Mouse (Mus musculus): ENCODE measurements at regions not wholly inside any gene's neighbourhood (a gene's known extent, or its start where the extent isn't known, plus 50 kb on each side); places are given as distances from the start of the nearest gene placed in this dataset.

DNA sequence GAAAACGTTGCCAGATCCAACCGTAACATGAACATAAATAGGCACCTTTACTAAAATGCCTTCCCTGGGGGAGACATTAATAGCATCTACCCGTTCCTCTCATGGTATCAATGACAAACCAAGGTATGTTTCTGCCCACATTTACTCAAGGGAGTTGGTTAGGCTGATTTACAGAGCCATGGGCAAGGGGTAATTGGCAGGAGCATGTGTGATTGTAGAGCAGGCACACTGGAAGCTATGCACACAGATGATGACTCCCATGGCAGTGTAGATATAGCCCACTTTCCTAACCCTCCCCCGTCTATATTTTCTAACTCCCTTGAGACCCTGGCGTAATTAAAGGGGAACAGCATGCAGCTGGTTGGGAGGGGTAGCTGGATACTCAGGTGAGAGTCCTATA lies 183.6 kb upstream of the Mki67 start:
- H3K4me1 ChIP-seq, result peaks cover 21% of the 10 kb centered on the region
- H3K27me3 ChIP-seq, result no peaks in the 10 kb centered on the region
- no peak overlapping the region for H3K4me3 ChIP-seq (replicated peaks)
- no peak for ATAC-seq (replicated peaks; ENCODE audit: low FRiP score)
- H3K27ac ChIP-seq, result no peak overlapping the region
- H3K4me2 ChIP-seq, result no peak overlapping the region
- no peaks in the 10 kb centered on the region for H3K36me3 ChIP-seq
- no peaks in the 10 kb centered on the region for H3K9me3 ChIP-seq (replicated peaks)
- H3K9ac ChIP-seq, result no peak overlapping the region
- WGBS, result 83% methylated on average over 5 of the region's 5 CpGs

DNA sequence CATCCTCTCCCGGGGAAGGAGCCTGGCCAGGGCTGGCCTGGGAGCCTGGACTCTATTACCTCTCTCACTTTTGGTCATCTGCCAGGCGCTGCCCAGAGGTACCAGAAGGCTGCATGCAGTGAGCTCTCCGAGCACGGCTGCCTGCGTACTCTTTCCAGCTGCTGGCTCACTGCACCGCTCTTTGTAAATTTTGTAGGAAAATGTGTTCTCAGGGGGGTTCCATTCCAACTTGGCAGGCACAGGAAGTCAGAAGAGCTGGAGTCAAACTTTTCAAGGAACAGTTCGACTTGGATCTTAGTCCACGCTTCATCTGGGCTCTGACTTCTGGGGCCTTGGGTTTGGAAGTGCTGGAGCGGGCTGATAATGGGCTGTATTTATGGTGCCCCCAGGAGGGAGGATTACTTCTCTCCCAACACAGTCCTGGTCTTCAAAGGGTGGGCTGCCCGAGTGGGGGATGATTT lies 184.7 kb upstream of the Mki67 start:
- ATAC-seq (replicated peaks; ENCODE audit: low FRiP score), result peak; percentile 69; the same call in 1 of the 2 replicates
- Histone ChIP-seq H3K36me3 (no peaks in the 10 kb centered on the region), H3K9me3 (replicated peaks) (no peaks in the 10 kb centered on the region), H3K27me3 (no peaks in the 10 kb centered on the region), H3K4me3 (replicated peaks) (no peak overlapping the region), H3K9ac (no peak overlapping the region), H3K4me1 (peaks cover 21% of the 10 kb centered on the region), H3K4me2 (no peak overlapping the region), H3K27ac (0 out of 2 replicates have a peak overlapping the region, but pooled peaks have one; percentile 20)
- 15% methylated on average over 10 of the region's 10 CpGs for WGBS

DNA sequence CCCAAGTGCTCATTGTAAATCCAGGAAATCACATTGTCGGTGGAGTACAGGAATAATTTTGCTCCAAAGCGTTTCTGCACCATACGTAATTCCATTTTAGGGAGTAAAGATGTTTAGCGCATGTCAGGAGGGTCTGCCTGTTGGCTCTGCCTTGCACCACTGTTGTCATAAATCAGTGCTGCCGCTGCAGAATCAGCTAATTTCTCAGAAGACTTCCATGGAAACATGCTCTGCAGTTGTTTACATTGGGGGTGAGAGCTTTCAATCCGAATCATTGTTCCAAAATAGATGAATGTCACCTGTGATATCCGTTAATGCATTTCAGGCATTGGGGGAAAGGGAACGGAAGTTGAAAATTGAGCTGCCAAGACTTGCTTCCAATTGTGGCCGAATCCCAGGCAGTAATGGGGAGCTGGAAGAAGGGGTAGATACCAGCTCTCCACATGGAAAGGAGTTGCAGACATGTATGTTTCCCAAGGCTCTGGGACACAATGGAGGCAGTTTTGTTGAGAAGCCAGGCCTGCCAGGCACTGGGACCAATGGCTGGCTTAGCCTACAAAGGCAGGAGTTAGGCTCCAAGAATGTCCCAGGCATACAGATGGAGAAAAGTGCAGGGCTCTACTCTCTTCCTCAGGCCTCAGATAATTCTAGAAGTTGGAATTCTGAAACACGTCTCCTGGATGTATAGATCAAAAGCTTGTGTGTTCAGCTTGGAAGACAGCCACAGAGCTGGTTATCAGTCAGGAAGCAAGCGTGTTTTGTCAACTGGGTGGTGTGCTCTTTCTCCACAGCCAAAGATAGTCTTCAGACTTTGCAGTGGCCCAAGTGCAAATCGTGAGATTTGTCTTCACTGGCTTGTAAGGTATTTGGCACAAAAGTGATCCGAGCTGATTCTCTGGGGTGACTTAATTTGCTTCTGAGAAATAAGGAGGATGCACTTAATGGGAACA lies 186.2 kb upstream of the Mki67 start:
- Histone ChIP-seq H3K4me3 (replicated peaks) (no peak overlapping the region), H3K9me3 (replicated peaks) (no peaks in the 10 kb centered on the region), H3K27ac (peak overlapping the region; percentile 59), H3K4me2 (peak overlapping the region; percentile 1; the same call in 1 of the 2 replicates), H3K4me1 (peaks cover 21% of the 10 kb centered on the region), H3K27me3 (no peaks in the 10 kb centered on the region), H3K36me3 (no peaks in the 10 kb centered on the region), H3K9ac (no peak overlapping the region)
- 41% methylated on average over 13 of the region's 13 CpGs for WGBS
- ATAC-seq (replicated peaks; ENCODE audit: low FRiP score), result no peak

DNA sequence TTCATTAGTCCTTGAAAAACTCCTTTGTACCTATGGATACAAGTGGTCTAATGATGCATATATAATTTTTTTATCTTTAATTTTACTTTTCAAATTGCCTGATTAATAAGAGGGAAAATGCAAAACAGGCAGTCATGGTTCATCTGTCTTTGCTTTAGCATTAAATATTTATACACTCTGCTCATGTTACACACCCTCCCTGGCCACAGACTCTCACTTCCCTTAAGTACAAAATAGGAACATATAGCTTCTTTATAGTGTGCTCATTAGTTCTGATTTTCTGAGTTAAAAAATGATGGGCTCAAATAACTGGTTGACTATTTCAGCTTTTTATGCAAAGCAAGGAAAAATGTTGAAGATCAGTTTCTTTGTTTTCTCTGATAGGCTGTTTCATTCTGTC lies 195.2 kb upstream of the Mki67 start:
- Histone ChIP-seq H3K4me2 (no peak overlapping the region), H3K36me3 (no peaks in the 10 kb centered on the region), H3K9me3 (replicated peaks) (no peaks in the 10 kb centered on the region), H3K9ac (no peak overlapping the region), H3K4me3 (replicated peaks) (no peak overlapping the region), H3K27me3 (no peaks in the 10 kb centered on the region), H3K27ac (no peak overlapping the region), H3K4me1 (no peaks in the 10 kb centered on the region)
- no peak for ATAC-seq (replicated peaks; ENCODE audit: low FRiP score)

DNA sequence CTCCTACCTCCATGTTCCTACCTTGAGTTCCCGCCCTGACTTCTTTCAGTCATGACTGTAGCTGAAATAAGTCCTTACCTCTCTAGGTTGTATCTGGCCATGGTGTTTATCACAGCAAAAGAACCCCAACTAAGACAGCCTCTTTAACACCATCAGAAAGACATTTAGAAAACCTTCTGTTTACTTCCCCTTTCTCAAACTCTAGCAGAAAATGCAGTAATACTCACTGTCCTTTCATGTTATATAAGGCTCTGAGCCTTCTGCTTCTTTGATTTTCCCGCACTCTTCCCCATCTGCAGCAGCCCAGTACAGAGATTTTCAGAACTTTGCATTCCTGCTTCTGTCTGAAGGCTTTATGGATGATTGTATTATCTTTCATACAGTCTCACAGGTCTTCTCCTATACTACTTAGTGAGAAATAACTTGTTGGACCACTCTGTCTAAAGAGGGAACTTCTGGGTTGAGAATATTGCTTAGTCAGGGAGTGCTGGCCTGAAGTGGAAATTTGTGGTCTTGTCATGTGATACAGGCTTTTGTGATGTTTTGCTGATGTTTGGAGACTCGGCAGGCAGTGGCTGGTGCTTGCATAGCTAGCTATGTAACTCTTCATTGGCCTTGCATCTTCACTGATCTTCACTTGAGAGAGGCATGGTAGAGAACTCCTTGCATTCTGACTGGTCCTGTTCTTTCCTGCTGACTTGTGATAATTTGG lies 197.9 kb upstream of the Mki67 start:
- Histone ChIP-seq H3K4me1 (no peaks in the 10 kb centered on the region), H3K9me3 (replicated peaks) (no peaks in the 10 kb centered on the region), H3K27me3 (no peaks in the 10 kb centered on the region), H3K4me3 (replicated peaks) (no peak overlapping the region), H3K4me2 (no peak overlapping the region), H3K36me3 (no peaks in the 10 kb centered on the region), H3K27ac (no peak overlapping the region), H3K9ac (no peak overlapping the region)
- ATAC-seq (replicated peaks; ENCODE audit: low FRiP score), result no peak
- WGBS, result 82% methylated on average over 3 of the region's 3 CpGs

DNA sequence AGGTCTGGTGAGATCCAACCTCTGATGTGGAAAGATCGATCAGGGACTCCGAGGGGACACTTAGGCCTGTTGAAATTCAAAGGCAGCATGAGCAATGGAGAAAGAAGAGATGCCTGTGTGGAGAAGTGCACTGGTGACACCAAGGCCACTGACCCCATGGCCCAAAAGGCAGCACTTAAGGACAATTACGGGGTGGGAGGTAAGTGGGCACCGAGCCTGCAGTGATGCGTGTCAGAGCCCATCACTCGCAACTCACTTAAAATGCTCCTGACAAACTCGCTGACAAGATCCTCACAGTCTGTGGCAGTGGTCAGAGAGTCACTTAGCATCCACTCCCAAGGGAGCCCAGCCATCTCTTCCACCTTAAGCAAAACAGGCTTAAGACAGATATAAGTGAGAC lies 207.7 kb upstream of the Mki67 start:
- 40% methylated on average over 7 of the region's 7 CpGs for WGBS
- Histone ChIP-seq H3K27ac (no peak overlapping the region), H3K36me3 (no peaks in the 10 kb centered on the region), H3K4me2 (no peak overlapping the region), H3K27me3 (no peaks in the 10 kb centered on the region), H3K4me1 (no peaks in the 10 kb centered on the region), H3K4me3 (replicated peaks) (no peak overlapping the region), H3K9ac (no peak overlapping the region), H3K9me3 (replicated peaks) (no peaks in the 10 kb centered on the region)
- ATAC-seq (replicated peaks; ENCODE audit: low FRiP score), result no peak

DNA sequence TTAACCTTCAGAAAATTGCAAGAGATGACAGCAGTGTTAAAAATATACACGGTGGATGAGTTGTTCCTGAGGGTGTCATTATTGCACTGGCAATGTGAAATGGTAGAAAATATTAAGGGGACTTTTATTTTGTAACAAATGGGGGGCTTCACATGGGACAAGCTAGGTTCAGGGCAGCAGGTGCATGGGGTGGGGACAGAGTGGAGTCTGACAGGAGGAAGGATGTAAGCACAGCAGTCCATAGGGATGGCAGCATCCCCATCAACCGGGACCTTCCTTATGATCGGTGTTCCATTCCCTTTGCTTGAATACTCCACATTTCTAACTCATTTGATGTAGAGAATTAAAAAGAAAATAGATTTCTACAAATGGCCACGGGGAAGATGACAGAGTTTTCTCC lies 208.5 kb upstream of the Mki67 start:
- no peaks in the 10 kb centered on the region for H3K27me3 ChIP-seq
- H3K9ac ChIP-seq, result no peak overlapping the region
- H3K4me1 ChIP-seq, result no peaks in the 10 kb centered on the region
- H3K27ac ChIP-seq, result no peak overlapping the region
- H3K9me3 ChIP-seq (replicated peaks), result no peaks in the 10 kb centered on the region
- H3K4me2 ChIP-seq, result no peak overlapping the region
- no peaks in the 10 kb centered on the region for H3K36me3 ChIP-seq
- WGBS, result 88% methylated on average over 4 of the region's 4 CpGs
- ATAC-seq (replicated peaks; ENCODE audit: low FRiP score), result no peak
- H3K4me3 ChIP-seq (replicated peaks), result no peak overlapping the region

DNA sequence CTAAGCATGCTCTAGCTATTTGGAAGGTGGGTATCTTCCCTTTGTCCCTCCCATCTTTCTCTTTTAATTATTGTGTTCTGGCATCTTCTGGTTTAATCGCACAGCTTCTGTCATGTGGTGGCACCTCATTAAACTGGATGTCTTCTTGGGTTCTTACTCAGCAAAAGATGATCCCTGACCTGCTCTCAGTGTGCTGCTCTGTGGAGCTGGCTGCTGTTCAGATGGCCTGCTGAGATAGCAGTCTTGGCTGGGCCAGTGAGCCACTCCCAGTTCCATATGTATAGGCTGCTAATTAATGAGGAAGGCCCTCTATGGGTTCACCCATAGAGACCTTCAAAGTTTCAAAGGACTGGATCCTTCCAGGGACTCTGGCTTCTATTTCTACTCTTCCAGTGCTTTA lies 213.9 kb upstream of the Mki67 start:
- Histone ChIP-seq H3K4me1 (no peaks in the 10 kb centered on the region), H3K27me3 (no peaks in the 10 kb centered on the region), H3K9ac (no peak overlapping the region), H3K27ac (no peak overlapping the region), H3K36me3 (no peaks in the 10 kb centered on the region), H3K9me3 (replicated peaks) (no peaks in the 10 kb centered on the region), H3K4me2 (no peak overlapping the region), H3K4me3 (replicated peaks) (no peak overlapping the region)
- WGBS, result 96% methylated on average over 1 of the region's 1 CpGs
- ATAC-seq (replicated peaks; ENCODE audit: low FRiP score), result no peak

DNA sequence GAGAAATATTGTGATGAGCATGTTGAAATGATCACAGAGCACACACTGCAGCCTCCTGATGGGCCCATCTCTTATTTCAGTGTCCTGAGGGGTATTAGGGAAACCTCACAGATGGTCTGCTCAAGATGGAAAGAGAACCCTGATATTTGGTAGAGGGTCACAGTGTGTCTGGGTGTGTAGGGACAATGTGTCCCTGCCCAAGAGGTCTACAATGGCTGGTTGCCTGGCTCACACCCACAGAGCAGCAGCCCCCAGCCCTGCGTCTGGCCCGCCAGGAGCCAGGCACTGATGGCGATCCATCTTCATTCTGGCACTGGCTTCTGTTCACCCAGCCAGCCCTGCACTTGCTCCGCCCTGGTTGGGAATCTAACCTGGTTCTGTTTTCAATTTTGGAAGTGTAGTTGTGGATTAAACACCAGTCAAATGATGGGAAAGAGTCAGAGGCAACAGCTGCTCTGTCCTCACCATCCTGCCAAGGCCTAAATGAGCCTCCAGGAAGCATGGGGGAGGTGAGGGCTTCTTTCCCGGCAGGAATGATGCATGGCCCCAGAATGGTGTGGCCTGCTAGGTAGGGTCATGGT lies 216.5 kb upstream of the Mki67 start:
- Histone ChIP-seq H3K27me3 (no peaks in the 10 kb centered on the region), H3K4me1 (no peaks in the 10 kb centered on the region), H3K36me3 (no peaks in the 10 kb centered on the region), H3K4me2 (no peak overlapping the region), H3K27ac (no peak overlapping the region), H3K9ac (no peak overlapping the region), H3K4me3 (replicated peaks) (no peak overlapping the region), H3K9me3 (replicated peaks) (no peaks in the 10 kb centered on the region)
- ATAC-seq (replicated peaks; ENCODE audit: low FRiP score), result no peak
- 73% methylated on average over 5 of the region's 5 CpGs for WGBS

DNA sequence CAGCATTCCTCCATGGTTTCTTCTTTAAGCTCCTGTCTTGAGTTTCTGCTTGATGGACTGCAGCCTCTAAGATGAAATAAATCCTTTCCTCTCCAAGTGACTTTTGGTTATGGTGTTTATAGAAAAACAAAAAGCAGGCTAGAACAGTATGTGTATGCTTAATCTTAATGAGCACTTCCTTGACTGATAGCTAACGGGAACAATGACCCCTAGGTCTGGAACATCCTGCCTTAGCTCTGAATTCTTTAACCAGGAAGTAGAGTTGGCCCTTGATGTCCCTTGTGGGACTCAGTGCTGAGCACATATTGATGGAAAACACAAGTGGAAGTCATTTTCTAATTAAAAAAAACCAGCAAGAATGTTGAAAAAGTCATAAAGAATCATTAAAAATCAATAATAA lies 219.0 kb upstream of the Mki67 start:
- WGBS, result 54% methylated on average over 1 of the region's 1 CpGs
- H3K36me3 ChIP-seq, result no peaks in the 10 kb centered on the region
- no peak for ATAC-seq (replicated peaks; ENCODE audit: low FRiP score)
- no peak overlapping the region for H3K4me3 ChIP-seq (replicated peaks)
- no peaks in the 10 kb centered on the region for H3K4me1 ChIP-seq
- H3K4me2 ChIP-seq, result no peak overlapping the region
- no peaks in the 10 kb centered on the region for H3K9me3 ChIP-seq (replicated peaks)
- H3K9ac ChIP-seq, result no peak overlapping the region
- no peaks in the 10 kb centered on the region for H3K27me3 ChIP-seq
- H3K27ac ChIP-seq, result no peak overlapping the region

DNA sequence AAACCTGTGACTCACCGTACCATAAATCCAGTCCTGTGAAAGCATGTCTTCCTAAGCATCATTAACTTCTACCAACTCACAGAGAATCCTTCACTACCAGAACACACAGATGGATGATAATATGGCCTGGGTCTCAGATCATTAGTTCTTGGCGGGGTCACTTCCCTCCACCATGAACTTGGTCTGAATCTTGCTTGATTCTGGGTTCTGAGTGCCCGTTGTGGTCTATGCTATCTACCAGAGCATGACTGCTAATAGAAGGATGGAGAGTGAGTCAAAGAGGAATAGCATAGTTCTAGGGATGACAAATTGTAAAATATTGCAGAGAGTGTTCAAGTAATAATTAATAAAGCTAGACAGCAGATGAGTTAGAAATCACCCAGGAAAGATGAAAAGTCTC lies 221.3 kb upstream of the Mki67 start:
- Histone ChIP-seq H3K9ac (no peak overlapping the region), H3K27ac (no peak overlapping the region), H3K4me3 (replicated peaks) (no peak overlapping the region), H3K4me2 (no peak overlapping the region), H3K9me3 (replicated peaks) (no peaks in the 10 kb centered on the region), H3K36me3 (no peaks in the 10 kb centered on the region), H3K27me3 (no peaks in the 10 kb centered on the region), H3K4me1 (no peaks in the 10 kb centered on the region)
- ATAC-seq (replicated peaks; ENCODE audit: low FRiP score), result no peak
- WGBS, result 52% methylated on average over 3 of the region's 3 CpGs

DNA sequence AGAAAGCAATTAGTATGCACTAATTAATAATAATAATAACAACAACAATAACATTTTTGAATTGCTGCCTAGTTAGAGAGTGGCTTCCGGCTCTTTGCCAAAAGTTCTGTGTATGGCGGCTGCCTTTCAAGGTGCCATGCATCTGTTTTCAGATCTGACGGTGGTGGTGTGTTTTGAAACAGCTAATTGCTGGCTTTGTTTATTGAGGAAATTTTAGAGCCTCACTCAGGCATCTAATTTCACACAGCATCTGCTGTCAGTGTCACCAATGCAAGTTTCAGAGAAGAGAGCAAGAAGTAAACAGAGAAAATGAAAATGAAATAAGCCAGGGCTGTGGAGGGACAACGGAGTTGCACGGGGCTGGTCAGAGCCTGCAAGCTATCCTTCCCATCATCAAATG lies 223.2 kb upstream of the Mki67 start:
- Histone ChIP-seq H3K4me2 (no peak overlapping the region), H3K4me3 (replicated peaks) (no peak overlapping the region), H3K9me3 (replicated peaks) (no peaks in the 10 kb centered on the region), H3K27me3 (no peaks in the 10 kb centered on the region), H3K4me1 (no peaks in the 10 kb centered on the region), H3K9ac (no peak overlapping the region), H3K27ac (no peak overlapping the region), H3K36me3 (no peaks in the 10 kb centered on the region)
- ATAC-seq (replicated peaks; ENCODE audit: low FRiP score), result no peak
- 67% methylated on average over 5 of the region's 5 CpGs for WGBS
